Comparison of ENCODE assay signal across 8 mouse cellular contexts in the genomic region with DNA sequence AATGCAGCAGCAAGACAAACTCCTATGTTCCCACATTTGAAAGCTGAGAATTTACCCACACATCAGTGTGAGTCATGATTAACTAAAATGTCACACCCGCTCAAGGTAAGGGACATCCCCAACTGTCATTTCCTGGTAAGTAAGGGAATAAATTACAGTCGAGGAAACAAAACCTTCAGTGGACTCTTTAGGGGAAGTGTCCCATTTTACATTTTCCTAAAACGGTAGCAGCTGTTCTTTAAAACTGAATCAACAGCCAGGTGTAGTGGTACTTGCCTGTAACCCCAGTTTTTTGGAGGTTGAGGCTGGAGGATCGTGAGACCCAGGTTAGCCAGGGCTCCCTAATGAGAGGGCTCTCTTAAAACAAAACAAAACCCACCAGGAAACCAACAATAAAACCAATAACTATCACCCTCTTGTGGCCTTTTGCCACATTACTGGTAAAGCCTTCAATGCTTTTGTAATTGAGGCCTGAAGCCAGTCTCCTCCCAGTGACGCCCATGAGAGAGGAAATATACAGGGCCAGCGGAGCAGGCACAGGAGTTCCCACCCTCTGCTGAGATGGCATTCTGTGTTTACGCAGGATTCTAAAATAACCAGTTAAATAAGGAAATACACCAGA. TPM values are rescaled to one million over a fixed set of nuclear protein-coding genes. Genes with fewer than 3 reads are reported as not detected.
A peak's percentile ranks its signal among the peaks of the same experiment; 100 is the strongest.
DNase-seq lines count a peak whose midpoint lies in the region; ATAC-seq and TF ChIP-seq lines count a peak whose summit lies in the region.

No protein-coding gene starts in this region.

- peak; percentile 79 to 84 for DNase-seq in heart, adult 18-20 months
- DNase-seq in MEL (ENCODE audit: low read depth, low spot score): peak; percentile 86
- DNase-seq in left cerebral cortex, postnatal 4 days: peak; percentile 29
- peak; percentile 36 to 40 for DNase-seq in thymus, postnatal 36 days

- no peak overlapping the region for H3K4me2 ChIP-seq in heart, embryonic 11.5 days
- no peak overlapping the region for H3K4me2 ChIP-seq in embryonic facial prominence, embryonic 13.5 days
- H3K4me2 ChIP-seq in hindbrain, embryonic 12.5 days (replicated peaks): no peak overlapping the region
- no peak overlapping the region for H3K4me2 ChIP-seq in midbrain, embryonic 16.5 days (ENCODE audit: low read length)

- H3K4me3 ChIP-seq in heart, embryonic 11.5 days (ENCODE audit: low read depth, low read length): no peak overlapping the region
- H3K4me3 ChIP-seq in MEL (ENCODE audit: control insufficient read depth in 1 of 2, insufficient read depth in 1 of 2, low read depth in 2 of 2, low read length in 2 of 2): peak overlapping the region; percentile 41 to 62
- H3K4me3 ChIP-seq in embryonic facial prominence, embryonic 13.5 days: no peak overlapping the region
- H3K4me3 ChIP-seq in hindbrain, embryonic 12.5 days: no peak overlapping the region
- no peak overlapping the region for H3K4me3 ChIP-seq in midbrain, embryonic 16.5 days (ENCODE audit: low read depth, low read length)

- peak; percentile 78 for TF ChIP-seq RAD21 in MEL (IDR thresholded peaks at IDR 0.05; ENCODE audit: low read depth, low read length)

- TF ChIP-seq EP300 in MEL (IDR thresholded peaks at IDR 0.05; ENCODE audit: low read depth in 1 of 2, low read length in 2 of 2): no peak

- no peaks in the 10 kb centered on the region for H3K9me3 ChIP-seq in heart, embryonic 11.5 days (replicated peaks; ENCODE audit: control insufficient read depth, low read length)
- no peaks in the 10 kb centered on the region for H3K9me3 ChIP-seq in MEL (replicated peaks; ENCODE audit: insufficient read depth, low read length)
- H3K9me3 ChIP-seq in embryonic facial prominence, embryonic 13.5 days: no peaks in the 10 kb centered on the region
- H3K9me3 ChIP-seq in hindbrain, embryonic 12.5 days (replicated peaks): no peaks in the 10 kb centered on the region
- no peaks in the 10 kb centered on the region for H3K9me3 ChIP-seq in midbrain, embryonic 16.5 days (replicated peaks; ENCODE audit: control insufficient read depth, low read length, poor library complexity, severe bottlenecking)

- intact Hi-C loops in left cerebral cortex, postnatal 4 days (cut with DNase I): no loop called here

- no peak overlapping the region for H3K27ac ChIP-seq in heart, embryonic 11.5 days (ENCODE audit: low read depth, low read length)
- peak overlapping the region; percentile 60 for H3K27ac ChIP-seq in MEL (ENCODE audit: control insufficient read depth, low read depth, low read length)
- peak overlapping the region; percentile 33; the same call in 1 of the 2 replicates for H3K27ac ChIP-seq in embryonic facial prominence, embryonic 13.5 days
- H3K27ac ChIP-seq in hindbrain, embryonic 12.5 days: no peak overlapping the region
- no peak overlapping the region for H3K27ac ChIP-seq in midbrain, embryonic 16.5 days (ENCODE audit: low read length)

- H3K4me1 ChIP-seq in heart, embryonic 11.5 days (ENCODE audit: control insufficient read depth, insufficient read depth, low read length): peaks cover 9% of the 10 kb centered on the region
- peaks cover 6 to 27% of the 10 kb centered on the region in 2 experiments for H3K4me1 ChIP-seq in MEL (ENCODE audit: control insufficient read depth in 1 of 2, insufficient read depth in 2 of 2, low read length in 2 of 2)
- peaks cover 21% of the 10 kb centered on the region for H3K4me1 ChIP-seq in embryonic facial prominence, embryonic 13.5 days
- H3K4me1 ChIP-seq in hindbrain, embryonic 12.5 days: peaks cover 9% of the 10 kb centered on the region; the same call in 1 of the 2 replicates
- H3K4me1 ChIP-seq in midbrain, embryonic 16.5 days (ENCODE audit: control insufficient read depth, insufficient read depth, low read length): no peaks in the 10 kb centered on the region; the same call in 1 of the 2 replicates

- ATAC-seq in heart, embryonic 11.5 days (replicated peaks; ENCODE audit: insufficient number of reproducible peaks, low FRiP score, low TSS enrichment): no peak
- no peak for ATAC-seq in embryonic facial prominence, embryonic 13.5 days (ENCODE audit: insufficient number of reproducible peaks, insufficient read depth, low FRiP score, low TSS enrichment, low read depth)
- peak; percentile 37; the same call in 1 of the 2 replicates for ATAC-seq in hindbrain, embryonic 12.5 days (ENCODE audit: low FRiP score)
- ATAC-seq in midbrain, embryonic 16.5 days: 0 out of 2 replicates have a peak, but pooled peaks have one; percentile 15

- WGBS in heart, embryonic 11.5 days (ENCODE audit: insufficient replicate concordance): 45% methylated on average over 7 of the region's 7 CpGs
- WGBS in embryonic facial prominence, embryonic 13.5 days: 45% methylated on average over 7 of the region's 7 CpGs
- 45% methylated on average over 7 of the region's 7 CpGs for WGBS in hindbrain, embryonic 12.5 days
- 45% methylated on average over 7 of the region's 7 CpGs for WGBS in midbrain, embryonic 16.5 days

- H3K27me3 ChIP-seq in heart, embryonic 11.5 days (ENCODE audit: control insufficient read depth, insufficient read depth, low read length): no peaks in the 10 kb centered on the region
- H3K27me3 ChIP-seq in MEL (ENCODE audit: control insufficient read depth in 1 of 2, insufficient read depth in 2 of 2, low read length in 2 of 2): no peaks in the 10 kb centered on the region
- no peaks in the 10 kb centered on the region for H3K27me3 ChIP-seq in embryonic facial prominence, embryonic 13.5 days
- H3K27me3 ChIP-seq in hindbrain, embryonic 12.5 days: no peaks in the 10 kb centered on the region
- H3K27me3 ChIP-seq in midbrain, embryonic 16.5 days (ENCODE audit: control insufficient read depth, insufficient read depth, low read depth, low read length): no peaks in the 10 kb centered on the region

- H3K9ac ChIP-seq in heart, embryonic 11.5 days (ENCODE audit: low read depth, low read length): no peak overlapping the region
- H3K9ac ChIP-seq in MEL (ENCODE audit: control insufficient read depth, low read depth, low read length, poor library complexity, severe bottlenecking): peak overlapping the region; percentile 66
- H3K9ac ChIP-seq in embryonic facial prominence, embryonic 13.5 days: no peak overlapping the region
- H3K9ac ChIP-seq in hindbrain, embryonic 12.5 days: no peak overlapping the region
- no peak overlapping the region for H3K9ac ChIP-seq in midbrain, embryonic 16.5 days (ENCODE audit: low read depth, low read length)

- TF ChIP-seq CTCF in MEL (IDR thresholded peaks at IDR 0.05 in 2 of 3, conservative IDR thresholded peaks at IDR 0.05 in 1 of 3; ENCODE audit: control insufficient read depth in 1 of 3, insufficient read depth in 1 of 3, low read depth in 2 of 3, low read length in 3 of 3, poor library complexity in 1 of 3, severe bottlenecking in 1 of 3): peak in 2 of 3 experiments; percentile 60 to 84; a peak in 4 of 6 replicates

- TF ChIP-seq POLR2A in MEL (IDR thresholded peaks at IDR 0.05; ENCODE audit: control insufficient read depth in 1 of 2, insufficient read depth in 1 of 2, low read depth in 1 of 2, low read length in 2 of 2, poor library complexity in 1 of 2): no peak

- no peaks in the 10 kb centered on the region for H3K79me2 ChIP-seq in MEL (ENCODE audit: control insufficient read depth, insufficient read depth, low read length, poor library complexity)

- no peaks in the 10 kb centered on the region for H3K36me3 ChIP-seq in heart, embryonic 11.5 days (ENCODE audit: control insufficient read depth, insufficient read depth, low read length)
- H3K36me3 ChIP-seq in MEL (ENCODE audit: control insufficient read depth in 1 of 2, insufficient read depth in 2 of 2, low read length in 2 of 2): peaks cover 0 to 24% of the 10 kb centered on the region in 2 experiments; a peak in 2 of 4 replicates
- no peaks in the 10 kb centered on the region for H3K36me3 ChIP-seq in embryonic facial prominence, embryonic 13.5 days
- H3K36me3 ChIP-seq in hindbrain, embryonic 12.5 days: no peaks in the 10 kb centered on the region
- no peaks in the 10 kb centered on the region for H3K36me3 ChIP-seq in midbrain, embryonic 16.5 days (ENCODE audit: control insufficient read depth, insufficient read depth, low read length)

TF ChIP-seq in MEL, 35 proteins besides CTCF, POLR2A, EP300 and RAD21 (continues in another document):
- no peak for TF ChIP-seq MAX (IDR thresholded peaks at IDR 0.05; ENCODE audit: low read length)
- no peak for TF ChIP-seq MYC (IDR thresholded peaks at IDR 0.05; ENCODE audit: low read depth, low read length)
- TF ChIP-seq MXI1 (IDR thresholded peaks at IDR 0.05; ENCODE audit: low read depth, low read length): no peak
- TF ChIP-seq ZC3H11A (IDR thresholded peaks at IDR 0.05; ENCODE audit: low read depth, low read length): peak; percentile 47; the same call in 1 of the 2 replicates
- TF ChIP-seq SIN3A (IDR thresholded peaks at IDR 0.05; ENCODE audit: low read length): peak; percentile 59; the same call in 1 of the 2 replicates
- 0 out of 2 replicates have a peak, but pooled peaks have one; percentile 28 for TF ChIP-seq TBP (IDR thresholded peaks at IDR 0.05; ENCODE audit: low read depth, low read length)
- TF ChIP-seq SMC3 (IDR thresholded peaks at IDR 0.05; ENCODE audit: low read depth, low read length): peak; percentile 83

RNA-seq across cellular contexts. Expression of gene Leo1, which starts 7.0 kb away (rescaled TPM):
- total RNA-seq in heart, adult 18-20 months (2021): 10 to 100 TPM; 16.7 to 20.4 TPM
- polyA plus RNA-seq in heart, embryonic 11.5 days (2014; fragmentation: Nextera tagmentation; extraction: Ambion mirVana): 33.5 and 36.0 TPM in 2 replicates
- 41.6 and 42.6 TPM in 2 replicates for total RNA-seq in MEL (2012; rRNA removed)
- 10 to 100 TPM in 1 of 2 experiments, not detected in 1; 49.0 TPM for polyA plus RNA-seq in MEL (2012; ENCODE audit: insufficient read depth in 1 of 2, insufficient read length in 2 of 2, low read depth in 1 of 2, low replicate concordance in 2 of 2, missing spikeins in 1 of 2)
- polyA plus RNA-seq in embryonic facial prominence, embryonic 13.5 days (2015; fragmentation: Nextera tagmentation; extraction: Ambion mirVana): 51.0 and 51.1 TPM in 2 replicates
- 50.5 and 51.7 TPM in 2 replicates for polyA plus RNA-seq in hindbrain, embryonic 12.5 days (2016; fragmentation: Nextera tagmentation; extraction: Ambion mirVana)
- 10 to 100 TPM; 36.9 to 38.3 TPM for total RNA-seq in left cerebral cortex, postnatal 4 days (2021)
- 43.6 and 48.2 TPM in 2 replicates for polyA plus RNA-seq in midbrain, embryonic 16.5 days (2015; fragmentation: Nextera tagmentation; extraction: Ambion mirVana)

RNA-seq across cellular contexts. Expression of gene Mapk6, which starts 24.5 kb away (rescaled TPM):
- total RNA-seq in heart, adult 18-20 months (2021): 10 to 100 TPM; 26.0 to 26.2 TPM
- 70.0 and 77.5 TPM in 2 replicates for polyA plus RNA-seq in heart, embryonic 11.5 days (2014; fragmentation: Nextera tagmentation; extraction: Ambion mirVana)
- total RNA-seq in MEL (2012; rRNA removed): 19.6 and 26.6 TPM in 2 replicates
- 10 to 100 TPM; 44.1 to 91.0 TPM for polyA plus RNA-seq in MEL (2012; ENCODE audit: insufficient read depth in 1 of 2, insufficient read length in 2 of 2, low read depth in 1 of 2, low replicate concordance in 2 of 2, missing spikeins in 1 of 2)
- 68.3 and 79.4 TPM in 2 replicates for polyA plus RNA-seq in embryonic facial prominence, embryonic 13.5 days (2015; fragmentation: Nextera tagmentation; extraction: Ambion mirVana)
- 176 and 183 TPM in 2 replicates for polyA plus RNA-seq in hindbrain, embryonic 12.5 days (2016; fragmentation: Nextera tagmentation; extraction: Ambion mirVana)
- 100 to 1,000 TPM; 108 to 111 TPM for total RNA-seq in left cerebral cortex, postnatal 4 days (2021)
- polyA plus RNA-seq in midbrain, embryonic 16.5 days (2015; fragmentation: Nextera tagmentation; extraction: Ambion mirVana): 147 and 162 TPM in 2 replicates

Comparison
In these comparisons a context has a peak if more than half of its experiments do, and no peak if none do; other contexts are left out.
1. DNase-seq: peak in every context shown above with its lines; median percentile 86 in MEL; 82 in heart, adult 18-20 months; 38 in thymus, postnatal 36 days; 29 in left cerebral cortex, postnatal 4 days.
2. ATAC-seq: peak in hindbrain, embryonic 12.5 days (single experiment) and midbrain, embryonic 16.5 days (single experiment); none in heart, embryonic 11.5 days (single experiment) and embryonic facial prominence, embryonic 13.5 days (single experiment).
3. H3K27ac ChIP-seq: peak in MEL (single experiment) and embryonic facial prominence, embryonic 13.5 days (single experiment); none in heart, embryonic 11.5 days (single experiment), hindbrain, embryonic 12.5 days (single experiment) and midbrain, embryonic 16.5 days (single experiment).
4. H3K4me3 ChIP-seq: peak in MEL (2 of 2); none in heart, embryonic 11.5 days (single experiment), embryonic facial prominence, embryonic 13.5 days (single experiment), hindbrain, embryonic 12.5 days (single experiment) and midbrain, embryonic 16.5 days (single experiment).